Mouse (Mus musculus) thymus, postnatal 25 days (tissue): Measurements from ENCODE around the gene Kctd13.
A peak's percentile ranks its signal among the peaks of the same experiment; 100 is the strongest.

Experiments
- DNase-seq: peaks from one replicate; pipeline ENCODE4 v3.0.0; 2022

Gene Kctd13

DNA sequence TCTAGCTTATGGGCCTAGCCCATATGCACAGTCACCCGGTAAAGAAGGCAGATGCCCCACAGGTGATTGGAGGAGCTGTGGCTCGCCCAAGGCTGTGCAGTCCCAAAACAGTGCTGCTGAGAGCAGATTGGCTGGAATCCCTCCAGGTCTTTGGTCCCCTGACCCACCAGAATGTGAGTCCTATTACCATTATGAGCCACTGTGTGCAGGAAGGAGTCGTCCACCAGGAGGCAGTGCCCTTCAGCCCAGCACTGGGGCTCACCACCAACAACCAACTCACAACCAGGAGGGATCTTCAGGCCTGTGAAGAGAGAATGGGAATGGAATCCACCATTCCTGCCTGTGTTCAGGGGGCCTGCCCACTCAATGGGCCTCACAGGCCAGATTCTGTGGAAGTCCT is 17.9 kb downstream of the Kctd13 start:
- peak; percentile 56 for DNase-seq

DNA sequence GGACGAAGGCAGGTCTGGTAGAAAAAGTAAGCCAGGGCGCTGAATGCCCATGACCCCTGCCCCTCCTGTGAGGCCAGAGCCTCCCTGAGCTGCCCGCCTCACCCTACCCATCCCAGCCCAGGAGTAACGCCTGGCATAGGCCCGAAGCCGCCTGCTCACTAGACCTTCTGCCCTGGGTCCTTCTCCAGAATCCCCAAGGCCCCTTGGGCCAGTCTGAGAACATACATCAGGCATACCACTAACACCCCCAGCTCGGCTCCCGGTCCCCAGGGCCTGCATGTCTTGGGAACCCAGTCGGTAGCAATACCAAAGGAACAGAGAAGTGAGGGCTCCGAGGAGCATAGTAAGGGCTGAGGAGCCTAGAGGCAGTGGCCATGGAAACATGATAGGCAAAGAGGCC is 19.9 kb downstream of the Kctd13 start:
- no peak for DNase-seq

DNA sequence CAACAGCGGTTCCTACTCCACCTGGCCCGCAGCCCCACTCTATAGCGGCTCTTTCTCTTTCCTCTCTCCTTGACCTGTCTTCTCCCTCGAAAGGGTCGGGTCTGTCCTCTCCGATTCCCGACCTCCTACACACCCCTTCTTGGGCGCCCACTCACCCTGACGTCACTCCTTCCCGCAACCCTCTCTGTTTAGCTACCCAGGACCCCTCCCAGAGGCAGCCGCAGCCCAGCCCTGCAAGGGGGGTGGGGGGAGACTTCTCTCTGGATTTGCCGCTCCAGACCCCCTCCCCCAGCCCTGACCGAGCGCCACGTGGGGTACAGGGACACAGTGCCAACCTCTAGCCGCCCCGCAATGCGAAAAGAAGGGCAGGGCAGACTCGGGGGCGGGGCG is 20.7 kb downstream of the Kctd13 start, which contains the start of gene Asphd1:
Asphd1 (minus strand) TSS at position 180 of the 390 bp plus-strand sequence.
- DNase-seq = no peak

DNA sequence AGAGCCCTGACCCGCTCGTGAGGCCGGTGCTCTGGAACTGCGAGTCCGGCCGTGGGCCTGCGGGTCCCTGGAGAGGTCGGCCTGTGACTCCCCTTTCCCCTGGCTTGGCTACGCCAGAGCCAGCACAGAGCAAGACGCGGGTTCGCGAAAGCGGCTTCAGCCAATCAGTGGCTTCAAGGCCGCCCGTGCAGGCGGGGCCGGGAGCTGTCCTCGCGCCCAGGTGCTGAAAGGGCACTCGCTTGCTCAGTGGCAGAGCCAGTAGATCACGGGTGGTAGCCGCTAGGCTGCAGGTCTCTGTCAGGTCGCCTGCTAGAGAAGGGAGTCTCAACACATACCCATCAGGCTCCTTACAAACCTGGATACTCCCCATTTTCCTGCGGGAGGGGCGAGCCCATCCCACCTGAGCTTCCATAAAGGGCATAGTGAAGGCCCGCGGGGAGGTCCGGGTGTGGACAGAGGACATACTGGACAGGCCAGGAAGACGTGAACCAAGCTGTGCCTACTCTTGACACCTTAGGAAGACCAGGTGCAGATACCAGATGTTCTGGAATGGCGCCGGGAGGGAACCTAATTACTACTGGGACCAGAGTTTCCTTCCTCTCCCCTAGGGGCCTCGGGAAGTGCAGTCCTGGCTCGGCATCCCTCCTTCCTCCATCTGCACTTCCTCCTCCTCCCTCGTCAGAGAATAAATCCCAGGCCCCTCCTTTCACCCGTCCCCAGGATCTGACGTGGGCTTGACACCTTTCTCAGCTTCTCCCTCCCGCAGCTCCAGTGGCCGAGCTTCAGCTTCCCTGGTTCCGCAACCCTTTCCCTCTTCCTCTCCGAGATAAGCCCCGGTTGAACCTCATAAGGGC is 21.3 kb downstream of the Kctd13 start, which contains the start of gene Sez6l2:
Sez6l2 (plus strand) TSS at position 771 of the 854 bp plus-strand sequence.
- DNase-seq = peak; percentile 94

DNA sequence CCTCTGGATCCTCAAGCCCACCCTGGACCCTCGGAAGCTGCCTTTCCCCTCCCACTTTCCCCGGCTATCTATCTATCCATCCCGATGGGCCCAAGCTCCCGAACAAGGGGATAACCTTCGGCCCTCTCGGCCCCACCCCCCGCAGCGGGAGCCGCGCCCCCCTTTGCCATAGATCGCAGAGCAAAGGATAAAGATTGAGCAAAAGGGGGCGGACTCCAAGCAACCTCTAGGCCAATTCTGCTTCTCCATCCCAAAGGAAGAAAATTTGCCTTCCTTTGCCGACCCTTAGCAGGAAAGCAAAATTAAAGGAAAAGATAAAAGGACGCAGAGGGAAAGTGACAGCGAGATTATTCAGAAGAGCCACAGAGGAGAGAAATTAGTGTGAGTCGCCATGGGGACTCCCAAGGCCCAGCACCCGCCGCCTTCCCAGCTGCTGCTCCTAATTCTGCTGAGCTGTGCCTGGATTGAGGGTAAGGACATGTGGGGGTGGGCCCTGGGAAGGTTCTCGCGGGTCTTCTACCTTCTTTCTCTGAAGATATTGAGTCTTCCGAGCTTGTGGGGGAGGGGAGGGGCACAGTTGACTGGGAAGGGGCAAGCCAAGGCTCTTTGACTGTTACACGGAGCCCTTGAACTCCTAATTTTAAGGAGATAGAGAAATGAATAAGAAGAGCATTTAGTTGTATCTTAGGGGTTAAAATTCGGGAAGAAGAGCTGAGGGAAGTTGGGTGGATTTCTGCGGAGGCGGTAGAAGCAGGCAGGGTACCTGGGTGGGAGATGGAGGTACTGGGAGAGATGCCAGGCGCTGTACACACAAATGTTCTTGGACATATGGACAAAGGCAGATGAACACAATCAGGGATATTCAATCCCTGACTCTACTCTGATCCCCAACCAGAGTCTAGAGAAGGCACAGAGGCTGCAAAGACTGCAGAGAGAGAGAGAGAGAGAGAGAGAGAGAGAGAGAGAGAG is 22.3 kb downstream of the Kctd13 start:
- no peak for DNase-seq

DNA sequence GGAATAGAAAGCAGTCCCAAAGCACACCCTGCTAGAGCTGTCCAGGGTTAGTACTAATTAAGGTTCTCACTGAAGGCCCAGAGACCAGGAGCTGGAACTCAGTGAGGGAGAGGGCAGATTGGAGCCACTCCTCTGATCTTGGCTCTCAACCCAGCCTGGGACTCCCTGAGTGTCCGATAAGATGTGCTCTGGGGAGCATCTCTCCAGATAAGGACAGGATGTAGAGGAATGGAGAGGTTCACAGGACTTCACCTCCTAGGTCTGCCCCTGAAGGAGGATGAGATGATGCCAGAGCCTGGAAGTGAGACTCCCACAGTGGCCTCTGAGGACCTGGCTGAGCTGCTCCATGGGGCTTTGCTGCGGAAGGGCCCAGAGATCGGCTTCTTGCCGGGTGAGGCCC is 23.1 kb downstream of the Kctd13 start:
- DNase-seq = no peak

DNA sequence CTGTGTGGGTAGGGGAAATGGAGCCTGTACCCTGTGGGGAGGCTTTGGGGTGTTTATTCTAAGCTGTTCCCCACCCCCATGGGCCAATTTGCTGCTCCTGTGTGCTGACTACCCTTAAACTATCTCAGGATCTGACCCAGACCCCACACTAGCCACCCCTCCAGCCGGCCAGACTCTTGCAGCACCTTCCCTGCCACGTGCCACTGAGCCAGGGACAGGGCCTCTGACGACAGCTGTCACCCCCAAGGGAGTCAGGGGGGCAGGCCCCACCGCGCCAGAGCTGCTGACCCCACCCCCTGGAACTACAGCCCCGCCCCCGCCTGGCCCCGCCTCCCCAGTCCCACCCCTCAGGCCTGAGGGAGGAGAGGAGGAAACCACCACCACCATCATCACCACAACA is 24.0 kb downstream of the Kctd13 start:
- no peak for DNase-seq

DNA sequence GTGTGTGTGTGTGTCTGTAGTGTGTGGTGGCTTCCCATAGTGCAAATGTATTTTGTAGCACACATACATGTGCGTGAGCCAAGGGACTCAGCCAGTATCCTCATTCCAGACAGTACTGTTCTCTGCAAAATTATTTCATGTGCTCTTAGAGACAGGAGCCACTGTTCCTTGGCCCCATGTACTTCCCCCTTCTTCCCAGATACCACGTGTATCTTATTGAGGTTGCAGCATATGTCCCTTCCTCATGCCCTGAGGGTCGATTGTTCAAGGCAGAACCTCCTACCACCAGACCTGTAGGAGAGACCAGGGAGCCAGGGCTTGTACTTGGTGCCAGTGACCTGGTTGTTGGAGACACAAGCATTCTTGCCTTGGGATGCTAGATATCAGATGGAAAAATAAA is 26.4 kb downstream of the Kctd13 start:
- DNase-seq = no peak

DNA sequence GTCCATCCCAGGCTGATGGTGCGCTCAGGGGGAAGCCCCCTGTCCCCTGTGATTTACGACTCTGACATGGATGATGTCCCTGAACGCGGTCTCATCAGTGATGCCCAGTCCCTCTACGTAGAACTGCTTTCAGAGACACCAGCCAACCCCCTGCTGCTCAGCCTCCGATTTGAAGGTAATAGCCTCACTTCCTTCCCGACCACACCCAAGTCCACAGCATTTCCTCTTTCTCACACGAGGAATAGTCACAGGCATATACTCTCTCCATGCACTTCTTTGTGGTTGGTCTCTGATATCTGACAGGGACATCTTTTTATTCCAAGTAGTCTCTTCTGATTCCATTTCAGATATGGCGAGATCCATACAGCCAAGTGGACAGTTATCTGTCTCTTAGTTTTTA is 31.1 kb downstream of the Kctd13 start:
- no peak for DNase-seq

DNA sequence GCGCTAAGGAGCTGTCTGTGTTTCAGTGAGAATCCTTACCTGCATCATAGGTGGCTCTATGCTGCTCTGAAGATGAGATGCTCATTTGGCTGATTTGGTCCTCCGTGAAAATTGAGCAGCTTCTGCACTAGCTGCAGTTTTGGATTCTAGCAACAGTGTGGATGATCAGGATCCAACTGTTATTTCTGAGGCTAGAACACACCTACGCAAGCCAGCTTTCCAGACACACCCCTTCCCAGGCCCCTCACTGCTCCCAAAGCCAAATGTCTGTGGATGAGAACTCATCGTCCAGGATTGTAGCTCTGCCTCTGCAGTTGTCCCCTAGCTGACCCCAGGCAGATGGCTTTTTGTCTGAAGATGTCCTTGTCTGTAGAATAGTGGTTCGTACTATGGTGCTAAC is 32.4 kb downstream of the Kctd13 start:
- DNase-seq = no peak

DNA sequence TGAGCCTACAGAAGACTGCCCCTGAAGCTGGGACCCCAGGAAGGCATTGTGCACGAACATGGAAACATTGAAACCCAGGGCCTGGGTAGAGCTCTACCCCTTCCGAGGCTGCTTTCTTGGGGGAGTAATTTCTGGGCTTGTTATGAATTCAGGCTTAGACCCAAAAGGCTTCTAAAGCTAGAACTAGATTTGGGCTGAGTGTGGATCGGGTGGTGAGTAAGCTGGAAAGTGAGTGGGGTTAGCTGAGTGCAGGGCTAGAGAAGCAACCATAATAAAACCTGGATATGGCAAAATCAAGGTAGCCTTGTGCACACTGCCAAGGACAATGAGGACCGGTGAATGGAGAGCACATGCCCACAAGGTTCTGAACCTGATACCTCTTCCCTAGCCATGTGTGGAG is 33.3 kb downstream of the Kctd13 start:
- no peak for DNase-seq

DNA sequence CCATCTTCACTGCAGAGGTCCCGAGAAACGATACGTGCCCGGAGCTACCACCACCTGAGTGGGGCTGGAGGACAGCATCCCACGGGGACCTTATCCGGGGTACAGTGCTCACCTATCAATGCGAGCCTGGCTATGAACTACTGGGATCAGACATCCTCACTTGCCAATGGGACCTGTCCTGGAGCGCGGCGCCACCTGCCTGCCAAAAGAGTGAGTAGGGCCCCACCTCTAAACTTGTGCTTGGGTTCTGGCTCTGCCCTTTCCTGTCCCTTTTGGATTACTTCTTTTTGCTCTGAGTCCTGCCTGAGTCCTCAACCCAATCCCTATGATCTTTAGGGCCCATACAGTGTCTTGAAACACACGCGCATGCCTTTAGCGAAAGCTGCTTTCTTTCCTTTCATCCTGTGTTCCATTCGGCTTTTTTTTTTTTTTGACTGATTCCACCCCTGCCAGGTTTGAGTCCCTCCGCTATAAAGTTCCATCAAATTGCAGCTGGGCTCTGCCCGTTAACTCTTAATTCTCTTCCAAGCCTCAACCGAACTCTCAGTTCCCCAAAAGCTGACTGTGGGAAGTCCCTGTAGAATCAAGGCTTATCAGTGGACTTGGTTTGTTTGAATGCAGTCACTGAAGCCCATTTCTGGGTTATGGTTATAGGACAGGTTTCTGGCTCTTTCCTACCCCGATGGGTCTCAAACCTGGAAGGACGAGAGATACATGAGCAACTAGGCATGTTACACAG is 35.0 kb downstream of the Kctd13 start:
- DNase-seq = peak; percentile 52

DNA sequence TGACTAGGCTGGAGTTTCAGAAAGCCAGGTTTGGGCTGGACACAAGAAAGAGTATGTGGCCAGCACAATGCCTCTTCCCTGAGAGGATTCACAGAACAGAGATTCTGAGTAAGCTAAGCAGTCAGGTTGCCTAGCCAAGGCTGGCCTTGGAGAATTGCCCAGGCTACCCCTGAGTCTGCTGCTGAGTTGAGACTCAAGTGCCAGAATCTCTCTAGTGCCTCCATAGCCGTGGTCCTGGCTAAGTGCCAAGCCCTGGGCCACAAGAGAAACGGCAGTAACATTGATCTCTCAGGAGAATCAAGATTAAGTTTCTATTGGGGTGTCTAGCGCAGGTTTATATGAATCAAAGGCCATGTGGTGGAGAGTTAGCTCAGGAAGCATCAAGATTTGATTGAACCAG is 36.9 kb downstream of the Kctd13 start:
- no peak for DNase-seq

DNA sequence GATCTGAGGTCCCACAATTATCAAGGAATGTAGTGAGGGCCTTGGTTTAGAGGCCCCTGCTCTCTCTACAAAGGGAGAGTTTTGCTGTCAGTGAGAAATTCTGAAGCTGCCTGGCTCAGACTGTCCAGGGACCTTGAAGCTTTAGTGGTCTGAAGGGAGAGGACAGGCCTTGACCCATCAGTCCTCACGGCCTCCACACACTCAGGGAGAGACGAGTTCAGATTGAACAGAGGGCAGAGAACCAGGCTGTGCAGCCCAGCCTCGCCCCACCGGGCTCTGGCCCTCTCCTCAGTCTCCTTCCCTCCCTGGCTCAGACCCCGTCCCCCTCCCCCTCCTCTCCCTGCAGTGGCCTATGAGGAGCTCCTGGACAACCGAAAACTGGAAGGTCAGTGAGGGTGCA is 38.7 kb downstream of the Kctd13 start:
- no peak for DNase-seq

DNA sequence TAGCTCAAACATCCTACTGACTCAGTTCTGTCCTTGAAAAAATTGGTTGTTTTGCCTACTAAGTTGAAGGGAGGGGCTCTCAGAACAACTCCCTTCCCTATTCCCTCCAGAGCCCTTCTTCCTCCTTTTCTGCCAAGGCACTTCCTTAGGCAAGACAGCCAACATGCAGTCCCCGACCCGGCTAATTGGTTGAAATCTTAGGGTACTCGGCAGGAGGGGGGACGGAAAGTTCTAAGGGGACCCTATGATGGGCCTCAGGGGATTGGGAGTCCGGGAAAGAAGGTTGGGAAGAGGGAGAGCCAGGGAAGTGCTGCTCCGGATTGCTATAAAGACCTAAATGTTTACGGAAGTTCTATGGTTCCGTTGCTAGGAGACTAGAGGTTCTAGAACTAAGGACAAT is 46.8 kb downstream of the Kctd13 start:
- DNase-seq = no peak

DNA sequence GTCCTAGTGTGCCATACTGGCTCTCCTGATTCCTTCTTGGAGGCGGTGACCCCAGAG is 47.0 kb downstream of the Kctd13 start, which contains the start of gene Cdipt:
Cdipt (plus strand) TSS at position 22 of the 57 bp plus-strand sequence.
- no peak for DNase-seq

DNA sequence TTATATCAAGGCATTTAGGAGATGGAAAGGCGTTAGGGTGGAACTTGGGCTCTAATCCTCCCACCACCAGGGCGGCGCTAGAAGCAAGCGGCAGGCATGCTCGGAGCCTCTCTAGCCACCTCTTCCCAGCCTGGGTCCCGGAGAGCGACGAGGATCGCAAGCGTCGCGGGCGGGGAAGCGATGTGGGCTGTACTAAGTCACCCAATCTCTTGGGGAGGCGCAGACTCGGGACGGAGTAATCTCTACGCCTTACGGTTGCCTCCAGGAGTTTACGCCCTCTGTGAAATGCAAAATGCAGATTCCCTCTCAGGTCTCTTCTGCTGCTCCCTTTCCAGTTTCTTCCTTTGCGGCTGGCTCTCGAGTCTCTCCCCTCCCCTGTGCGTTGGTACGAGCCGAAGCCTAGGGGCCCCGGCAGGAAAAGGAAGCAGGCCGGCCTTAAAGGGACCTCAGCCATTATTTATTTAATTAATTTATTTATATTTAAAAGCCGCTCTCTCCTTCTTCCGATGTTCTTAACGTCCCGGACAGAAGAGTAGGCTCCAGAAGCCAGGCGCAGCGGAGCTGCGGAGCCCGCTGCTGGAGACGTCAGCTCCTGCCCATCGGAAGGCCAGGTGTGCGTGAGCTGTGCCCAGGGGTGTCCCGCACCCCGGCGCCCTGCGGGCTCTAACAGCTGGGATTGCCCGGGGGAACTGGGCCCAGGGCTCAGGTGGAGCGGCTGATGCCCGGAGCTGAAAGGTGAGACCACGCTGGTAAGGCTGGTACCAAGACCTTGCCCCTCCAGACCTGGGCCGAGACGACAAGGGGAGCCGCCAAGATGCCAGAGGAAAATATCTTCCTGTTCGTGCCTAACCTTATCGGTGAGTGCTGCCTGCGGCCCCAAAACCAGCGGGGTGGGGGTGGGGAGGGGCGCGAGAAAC is 47.5 kb downstream of the Kctd13 start, which contains the start of gene Cdiptos:
Cdiptos (minus strand) TSS at position 149 of the 917 bp plus-strand sequence.
- DNase-seq = peak; percentile 94

DNA sequence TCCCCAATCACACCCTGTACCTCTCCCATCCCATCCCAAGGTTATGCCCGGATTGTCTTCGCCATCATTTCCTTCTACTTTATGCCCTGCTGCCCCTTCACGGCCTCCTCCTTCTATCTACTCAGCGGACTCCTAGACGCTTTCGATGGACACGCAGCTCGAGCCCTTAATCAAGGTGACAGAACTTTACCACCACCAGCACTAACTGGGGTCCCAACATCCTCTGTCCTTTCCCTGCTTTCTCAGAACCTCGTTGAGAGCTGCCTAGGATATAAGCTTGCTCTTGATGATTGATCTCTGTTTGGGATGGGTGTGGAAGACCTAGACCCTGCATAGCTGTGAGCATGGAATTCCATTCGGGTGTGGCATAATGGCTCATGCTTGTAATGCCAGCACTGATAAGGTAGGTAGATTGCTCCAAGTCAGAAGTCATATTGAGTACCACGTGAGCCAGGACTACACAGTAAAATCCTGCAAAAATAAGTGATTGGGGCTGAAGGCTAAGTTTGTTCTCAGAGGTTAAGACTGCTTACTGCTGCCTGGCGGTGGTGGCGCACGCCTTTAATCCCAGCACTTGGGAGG is 48.3 kb downstream of the Kctd13 start:
- no peak for DNase-seq

DNA sequence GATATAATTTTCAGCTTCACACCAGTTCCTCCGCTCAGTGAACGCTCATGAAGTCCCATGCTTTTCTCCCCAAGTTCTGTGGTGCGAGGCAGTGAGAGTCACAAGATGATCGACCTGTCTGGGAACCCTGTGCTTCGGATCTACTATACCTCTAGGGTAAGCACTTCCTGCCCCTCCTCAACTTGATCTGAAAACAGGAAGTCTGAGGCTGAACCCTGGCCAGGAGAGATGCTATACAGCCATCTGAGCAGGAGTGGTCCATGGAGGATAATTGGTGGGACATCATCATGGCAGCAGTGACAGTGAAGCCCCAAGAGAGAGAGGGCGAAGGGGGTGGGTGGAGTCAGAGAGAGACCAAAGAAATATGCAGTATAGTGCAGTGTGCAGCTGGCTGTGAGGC is 50.2 kb downstream of the Kctd13 start:
- peak; percentile 24 for DNase-seq

DNA sequence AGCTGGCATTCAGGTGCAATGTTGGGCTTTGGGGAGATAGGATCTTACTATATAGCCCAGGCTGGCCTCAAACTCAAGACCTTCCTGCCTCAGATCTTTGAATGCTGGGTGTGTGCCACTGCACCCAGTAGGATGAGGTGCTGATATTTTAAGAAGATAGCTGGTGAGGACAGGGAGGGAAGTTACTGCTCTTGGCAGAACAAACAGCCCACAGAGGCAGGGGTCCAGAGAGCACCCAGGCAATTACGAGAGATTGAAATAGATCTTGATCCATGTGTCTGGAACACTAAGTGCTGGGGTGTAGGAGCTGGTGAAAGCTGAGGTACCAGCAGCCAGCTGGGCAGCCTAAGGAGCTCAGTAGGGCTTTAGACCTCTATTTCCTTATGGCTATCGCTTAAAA is 52.9 kb downstream of the Kctd13 start:
- no peak for DNase-seq

DNA sequence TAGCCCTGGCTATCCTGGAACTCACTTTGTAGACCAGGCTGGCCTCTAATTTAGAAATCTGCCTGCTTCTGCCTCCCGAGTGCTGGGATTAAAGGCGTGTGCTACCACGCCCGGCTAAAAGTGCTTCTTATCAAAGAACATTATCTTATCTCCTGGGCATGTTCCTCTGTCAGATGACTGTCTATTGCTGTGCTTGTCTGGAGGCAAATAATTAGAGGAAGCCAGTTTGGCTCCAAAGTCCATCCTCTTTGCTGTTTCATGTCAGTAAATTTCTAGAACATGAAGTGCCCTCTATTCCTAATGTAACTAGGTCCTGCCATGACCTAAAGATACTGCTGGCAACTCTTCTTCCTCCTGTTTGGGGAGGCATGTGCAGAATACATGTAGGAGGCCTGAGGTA is 53.4 kb downstream of the Kctd13 start:
- no peak for DNase-seq

DNA sequence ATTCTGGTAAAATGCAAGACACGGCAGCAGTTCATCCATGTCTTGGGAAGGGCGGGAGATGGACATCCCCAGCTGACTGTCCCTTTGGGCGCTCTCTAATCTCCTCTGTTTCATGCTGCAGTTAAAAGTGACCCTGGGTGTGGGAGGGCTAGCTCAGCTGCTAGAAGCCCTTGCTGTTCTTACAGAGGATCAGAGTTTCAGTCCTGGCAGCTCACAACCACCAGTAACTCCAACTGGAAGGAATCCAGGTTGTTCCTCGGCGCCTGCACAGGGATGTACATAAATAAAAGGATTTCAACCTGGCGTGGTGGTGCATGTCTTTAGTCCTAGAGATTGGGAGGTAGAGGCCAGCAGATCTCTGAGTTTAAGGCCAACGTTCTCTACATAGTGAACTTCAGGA is 54.4 kb downstream of the Kctd13 start:
- DNase-seq = no peak
